Mouse (Mus musculus) T-helper 2 cell (primary cell): ENCODE results near the gene Ano9.

Experiments used
- in situ Hi-C: fragments of 300-600 bp; cut with MboI, MseI; formaldehyde crosslinking; loops from one replicate; pipeline ENCODE4 v1.15.1; 2025; ENCODE audit warnings: high pct_unique_total_duplicates

The Ano9 gene

DNA sequence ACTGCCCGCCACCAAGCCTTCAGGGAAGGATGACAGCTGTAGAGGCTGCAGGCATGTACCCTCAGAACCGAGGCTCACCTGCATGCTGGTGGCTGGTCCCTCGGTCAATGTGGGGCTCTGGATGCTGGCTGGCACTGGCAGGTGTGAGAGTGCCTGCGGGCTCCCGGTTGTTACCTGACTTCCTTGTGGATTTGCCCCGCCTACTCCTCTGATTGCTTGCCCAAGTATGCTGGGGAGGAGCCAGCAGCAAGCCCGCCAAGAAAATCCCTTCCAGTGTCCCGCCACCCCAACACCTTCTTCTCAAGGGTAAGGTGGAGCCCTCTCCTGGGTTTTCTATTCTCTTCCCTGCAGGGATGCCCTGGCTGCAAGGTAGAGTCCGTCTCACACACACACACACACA, at the start of gene Ano9:
TSS of gene Ano9 (minus strand) at position 171 of the 400 bp plus-strand sequence.
- in situ Hi-C loops: no loop called here

DNA sequence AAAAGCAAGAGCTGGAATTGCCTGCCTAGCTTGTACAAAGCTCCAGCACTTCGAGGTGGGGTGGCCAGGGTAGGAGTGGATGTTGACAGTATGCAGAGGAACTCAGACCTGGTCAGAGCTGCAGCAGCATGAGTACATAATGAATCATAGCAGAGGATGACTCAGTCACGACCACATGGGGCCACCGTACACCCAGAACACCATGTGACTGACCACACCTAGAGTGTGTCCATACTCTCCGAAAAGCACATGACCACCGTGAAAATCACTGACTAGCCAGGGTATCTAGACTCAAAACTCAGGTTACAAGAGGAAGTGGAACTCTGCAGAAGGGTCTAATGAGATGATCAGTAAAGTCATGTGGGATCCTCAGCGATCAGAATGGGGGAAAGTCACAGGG, 47.2 kb upstream of the Ano9 start:
- in situ Hi-C loops: loop anchor here (5.0 kb wide), 1 partner anchor 73 kb away; no protein-coding TSS in a partner anchor

DNA sequence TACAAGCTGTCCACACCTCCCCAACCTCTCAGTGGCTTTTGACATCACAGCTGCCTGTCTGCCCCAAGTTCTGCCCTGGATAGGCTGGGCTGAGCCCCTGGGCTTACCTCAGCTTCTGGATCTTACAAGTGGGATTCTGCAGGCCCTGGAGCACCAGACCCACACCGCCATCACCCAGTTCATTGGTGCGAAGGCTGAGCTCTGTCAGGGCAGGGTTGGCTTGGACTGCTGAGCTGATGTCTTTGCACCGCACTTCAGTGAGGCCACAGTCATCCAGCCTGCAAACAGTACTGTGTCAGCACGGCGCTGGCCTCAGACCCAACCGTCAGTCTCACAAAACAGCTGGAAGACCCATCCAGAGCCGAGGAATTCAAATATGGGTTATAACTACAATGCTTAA, 46.8 kb upstream of the Ano9 start:
- in situ Hi-C loops: no loop called here

DNA sequence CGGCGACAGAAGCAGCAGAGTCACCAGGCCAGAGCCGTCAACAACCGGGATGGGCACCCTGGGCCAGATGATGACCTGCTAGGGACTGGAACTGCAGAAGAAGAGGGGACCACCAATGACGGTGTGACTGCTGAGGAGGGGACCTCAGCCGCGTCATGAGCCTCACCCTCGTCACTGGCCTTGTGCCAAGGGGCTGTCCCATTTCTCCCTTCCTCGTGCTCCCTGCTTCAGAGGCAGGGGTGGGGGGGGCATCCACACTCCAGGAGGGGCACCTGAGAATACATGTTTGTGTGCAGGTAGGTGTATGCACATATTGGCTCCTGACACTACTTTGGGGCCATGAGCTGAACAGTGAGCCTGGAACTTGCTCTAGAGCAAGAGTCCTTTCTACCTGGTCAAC, 37.8 kb upstream of the Ano9 start:
- in situ Hi-C loops: no loop called here

DNA sequence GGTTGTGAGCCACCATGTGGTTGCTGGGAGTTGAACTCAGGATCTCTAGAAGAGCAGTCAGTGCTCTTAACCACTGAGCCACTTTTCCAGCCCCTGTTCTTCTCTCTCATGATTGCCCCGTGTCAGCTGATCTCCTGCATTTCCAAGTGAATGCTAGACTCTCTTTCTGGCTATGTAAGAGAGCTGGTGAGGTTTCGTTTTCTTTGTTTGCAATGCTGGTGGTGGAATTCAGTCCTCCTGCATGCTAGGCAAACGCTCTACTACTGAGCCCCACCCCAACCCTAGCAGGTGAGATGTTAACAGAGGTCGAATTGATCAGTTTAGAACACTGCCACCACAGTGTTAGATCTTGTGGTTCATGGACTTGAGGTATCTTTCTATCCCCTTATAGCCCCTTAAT, 31.0 kb upstream of the Ano9 start:
- in situ Hi-C loops: no loop called here

DNA sequence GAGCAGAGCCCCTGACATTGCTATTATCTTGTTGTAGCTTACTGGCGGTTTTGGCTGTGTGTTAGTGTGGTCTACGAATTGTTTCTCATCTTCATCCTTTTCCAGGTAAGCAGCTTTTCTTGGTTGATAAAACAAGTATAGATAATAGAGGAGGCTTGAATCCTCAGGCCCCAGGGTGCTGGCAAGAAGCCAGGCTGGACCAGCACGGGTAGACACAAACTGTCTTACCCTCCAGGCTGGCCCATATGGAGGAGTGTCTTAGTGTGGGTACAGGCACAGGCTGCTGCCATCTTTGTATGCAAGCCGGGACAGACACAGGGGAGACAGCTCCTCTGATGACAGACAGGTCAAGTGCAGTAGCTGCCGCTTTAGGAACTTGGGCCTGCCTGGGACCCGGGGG, 29.4 kb upstream of the Ano9 start:
- in situ Hi-C loops: no loop called here

DNA sequence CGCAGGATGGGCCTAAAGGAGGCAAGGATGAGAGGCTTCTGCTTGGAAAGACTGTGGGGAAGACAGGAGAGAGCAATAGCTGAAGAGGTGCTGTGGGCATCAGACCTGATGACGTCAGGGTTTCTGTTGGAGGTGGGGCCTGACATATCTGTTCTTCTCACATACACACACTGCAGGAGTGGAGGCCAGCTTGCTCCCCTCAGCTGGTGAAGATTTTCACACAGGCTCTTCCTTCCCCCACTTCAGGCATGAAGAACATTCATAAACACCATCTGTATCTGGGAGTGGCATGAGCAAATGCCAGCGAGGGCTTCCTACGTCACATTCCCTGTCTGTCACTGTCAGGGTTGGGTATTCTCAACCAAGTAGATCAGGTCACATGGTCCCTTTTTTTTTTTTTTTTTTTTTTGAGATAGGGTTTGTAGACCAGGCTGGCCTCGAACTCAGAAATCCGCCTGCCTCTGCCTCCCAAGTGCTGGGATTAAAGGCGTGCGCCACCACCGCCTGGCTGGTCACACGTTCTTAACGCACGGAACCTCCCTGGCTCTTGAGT, 28.5 kb upstream of the Ano9 start:
- in situ Hi-C loops: no loop called here

DNA sequence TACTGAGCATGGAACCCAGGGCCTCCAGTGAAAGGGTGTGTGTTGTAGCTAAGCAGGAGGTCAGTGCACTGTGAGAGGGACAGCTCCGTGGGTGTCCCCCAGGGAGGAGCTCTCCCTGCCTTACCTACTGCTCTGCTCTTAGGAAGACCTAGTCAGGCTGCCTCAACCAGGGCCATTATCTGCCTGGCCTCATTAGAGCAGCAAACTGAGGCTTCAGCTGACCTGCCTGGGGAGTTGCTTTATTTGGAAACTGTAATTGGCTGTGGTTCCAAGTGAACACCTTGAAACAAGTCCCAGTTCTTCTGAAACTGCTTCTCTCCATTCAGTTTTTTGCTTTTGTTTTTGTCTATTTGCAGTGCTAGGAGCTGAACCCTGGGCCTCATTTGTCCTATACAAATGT, 27.8 kb upstream of the Ano9 start:
- in situ Hi-C loops: no loop called here

DNA sequence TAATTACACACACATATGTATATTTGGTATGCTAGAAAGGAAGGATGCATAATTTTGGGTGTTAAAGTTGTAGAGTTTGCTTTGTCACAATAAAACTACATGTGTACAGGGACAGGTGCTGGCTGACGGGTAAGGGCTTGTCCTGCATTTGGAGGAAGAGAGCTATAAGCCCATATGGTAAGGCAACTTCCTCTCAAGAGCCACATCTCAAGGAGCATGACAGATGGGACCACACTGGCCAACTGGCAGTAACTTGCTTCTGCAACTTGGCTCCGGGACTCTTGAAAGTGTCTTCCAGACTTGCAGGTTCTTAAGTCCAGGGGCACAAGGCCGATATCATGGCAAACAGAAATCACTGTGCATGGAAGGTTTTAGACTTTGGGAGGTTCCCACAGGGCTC, 27.0 kb upstream of the Ano9 start:
- in situ Hi-C loops: no loop called here

DNA sequence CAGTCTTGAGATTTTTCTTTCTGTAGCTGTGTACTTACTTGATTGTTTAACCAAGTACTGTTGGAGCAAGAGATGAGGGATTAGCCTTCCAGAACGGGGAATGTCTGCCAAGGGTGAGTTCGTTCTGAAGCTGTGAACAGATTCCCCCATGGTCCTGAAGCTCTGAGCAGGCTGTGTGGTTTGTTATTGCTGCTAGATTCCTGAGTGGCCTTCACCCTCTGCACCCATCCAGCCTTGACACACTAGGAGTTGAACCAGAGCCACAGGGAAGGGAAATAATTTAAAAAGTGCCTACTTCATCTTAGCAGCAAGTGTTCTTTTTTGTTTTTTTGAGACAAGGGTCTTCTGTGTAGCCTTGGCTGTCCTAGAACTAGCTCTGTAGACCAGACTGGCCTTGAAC, 26.3 kb upstream of the Ano9 start:
- in situ Hi-C loops: no loop called here

DNA sequence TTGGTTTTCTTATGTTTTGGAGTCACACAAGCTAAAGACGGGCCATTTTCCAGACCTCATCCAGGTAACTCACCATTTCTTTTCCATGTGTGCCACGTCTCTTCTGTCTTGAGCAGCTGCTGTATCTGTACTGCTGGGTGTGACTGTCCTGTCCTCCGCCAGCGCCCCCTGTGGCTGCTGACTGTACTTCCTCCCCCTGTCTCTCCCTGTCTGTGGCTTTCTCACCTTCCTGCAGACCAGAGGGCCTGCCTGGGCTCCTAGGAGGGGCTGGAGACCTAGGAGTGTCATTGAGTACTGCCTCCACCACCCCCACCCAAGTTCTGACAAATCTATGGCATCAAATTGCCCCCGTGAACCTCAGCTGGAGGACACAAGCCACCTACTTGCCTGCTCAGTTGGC, 25.5 kb upstream of the Ano9 start:
- in situ Hi-C loops: no loop called here

DNA sequence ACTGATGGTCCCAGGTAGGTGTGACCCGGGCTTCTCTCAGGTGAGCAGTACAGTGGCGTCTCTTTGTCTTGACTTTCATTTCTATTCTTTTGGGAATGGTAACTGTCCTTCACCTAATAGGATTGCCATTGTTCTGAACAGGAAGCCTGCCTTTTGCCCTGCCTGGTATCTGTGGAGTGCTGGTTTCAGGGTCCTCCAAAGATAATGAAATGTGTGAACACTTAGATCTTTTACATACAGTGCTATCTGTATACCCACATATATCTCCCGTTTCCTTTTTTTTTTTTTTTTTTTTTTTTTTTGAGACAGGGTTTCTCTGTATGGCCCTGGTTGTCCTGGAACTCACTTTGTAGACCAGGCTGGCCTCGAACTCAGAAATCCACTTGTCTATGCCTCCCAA, 23.7 kb upstream of the Ano9 start:
- in situ Hi-C loops: no loop called here

DNA sequence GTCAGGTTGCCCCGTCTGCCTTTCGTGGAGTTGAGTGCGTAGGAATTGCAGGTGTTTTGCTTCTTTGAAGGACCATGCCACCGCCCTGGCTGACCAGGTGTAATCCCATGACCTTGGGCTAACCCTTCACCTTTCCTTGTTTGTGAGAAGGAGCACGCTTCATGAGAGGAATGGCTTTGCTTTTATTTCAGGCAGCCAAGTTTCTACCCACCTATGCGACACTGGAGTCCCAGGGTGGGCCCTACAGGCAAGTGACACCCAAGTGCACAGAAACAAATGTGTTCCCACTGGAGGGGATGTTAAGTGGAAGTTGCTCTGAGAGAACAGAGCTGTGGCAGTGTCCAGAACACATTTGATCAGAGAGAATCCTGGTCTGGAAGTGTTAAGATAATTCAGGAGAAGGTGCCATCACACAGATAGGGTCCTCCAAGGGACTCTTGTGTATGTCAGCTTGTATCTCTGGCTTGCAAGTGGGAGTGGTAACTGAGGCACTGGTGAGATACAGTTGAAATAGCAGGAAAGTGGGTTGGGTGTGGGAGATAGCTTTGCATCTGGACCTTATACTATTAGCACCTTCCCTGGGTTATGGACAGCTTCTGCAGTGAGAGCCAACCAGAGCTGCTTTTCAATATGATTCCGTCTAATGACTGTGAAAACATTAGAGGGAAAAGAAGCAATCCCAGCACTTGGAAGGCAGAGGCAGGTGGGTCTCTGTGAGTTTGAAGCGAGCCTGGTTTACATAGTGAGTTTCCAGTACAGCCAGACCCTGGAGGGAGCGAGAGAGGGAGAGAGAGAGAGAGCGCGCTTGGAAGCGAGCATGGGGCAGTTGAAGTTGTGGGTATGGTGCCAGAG, 14.5 kb upstream of the Ano9 start:
- in situ Hi-C loops: loop anchor here (5.0 kb wide), 1 partner anchor 40 kb away; no protein-coding TSS in a partner anchor

DNA sequence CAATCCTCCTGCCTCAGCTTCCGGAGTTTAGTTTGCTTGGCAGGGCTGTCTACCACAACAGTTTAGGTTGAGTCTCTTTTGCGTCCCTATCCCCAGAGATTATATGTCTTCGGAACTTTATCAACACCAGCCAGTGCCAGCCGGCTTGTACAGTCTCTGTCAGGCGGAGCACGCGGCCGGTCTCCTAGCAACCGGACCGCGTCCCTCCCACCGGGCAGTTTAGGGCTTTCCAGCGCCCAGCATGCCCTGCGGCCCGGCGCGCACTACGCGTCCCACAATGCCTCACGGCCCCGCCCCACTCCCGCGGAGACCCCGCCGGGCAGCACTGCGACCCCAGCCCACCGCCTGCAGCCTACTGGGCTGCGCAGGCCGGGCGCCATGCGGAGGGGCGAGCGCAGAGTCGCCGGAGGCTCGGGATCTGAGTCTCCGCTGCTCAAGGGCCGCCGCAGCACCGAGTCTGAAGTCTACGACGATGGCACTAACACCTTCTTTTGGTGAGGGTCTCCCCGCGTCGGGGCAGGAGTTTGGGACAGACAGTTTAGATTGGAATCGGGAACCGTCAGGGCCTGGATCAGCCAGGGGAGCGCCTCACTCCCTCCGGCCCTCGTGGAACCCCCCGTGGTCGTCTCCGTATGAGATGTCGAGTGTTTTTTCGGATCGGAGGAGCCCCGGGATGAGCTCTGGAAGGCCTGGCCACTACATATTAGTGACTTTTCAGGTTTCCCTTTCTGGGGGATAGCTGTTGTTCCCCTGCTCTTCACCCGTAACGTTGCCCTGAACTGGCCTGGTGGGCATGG, 13.6 kb upstream of the Ano9 start:
- in situ Hi-C loops: loop anchor here (5.0 kb wide), 1 partner anchor 39 kb away; no protein-coding TSS in a partner anchor

DNA sequence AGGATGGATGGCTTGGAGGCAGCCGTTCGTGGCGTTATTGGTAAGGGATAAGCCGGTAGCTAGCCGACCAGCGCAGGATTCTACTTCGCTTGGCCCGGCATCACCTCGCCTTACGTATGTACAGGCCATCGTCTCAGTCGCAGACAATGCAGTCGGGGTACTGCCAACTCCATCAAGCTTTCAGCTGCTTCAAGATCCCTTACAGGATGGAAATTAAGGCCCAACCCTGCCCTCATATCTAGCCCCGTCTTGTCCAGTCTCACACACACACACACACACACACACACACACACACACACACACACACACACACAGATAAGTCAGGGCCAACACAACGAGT, 5.9 kb upstream of the Ano9 start:
- in situ Hi-C loops: no loop called here

DNA sequence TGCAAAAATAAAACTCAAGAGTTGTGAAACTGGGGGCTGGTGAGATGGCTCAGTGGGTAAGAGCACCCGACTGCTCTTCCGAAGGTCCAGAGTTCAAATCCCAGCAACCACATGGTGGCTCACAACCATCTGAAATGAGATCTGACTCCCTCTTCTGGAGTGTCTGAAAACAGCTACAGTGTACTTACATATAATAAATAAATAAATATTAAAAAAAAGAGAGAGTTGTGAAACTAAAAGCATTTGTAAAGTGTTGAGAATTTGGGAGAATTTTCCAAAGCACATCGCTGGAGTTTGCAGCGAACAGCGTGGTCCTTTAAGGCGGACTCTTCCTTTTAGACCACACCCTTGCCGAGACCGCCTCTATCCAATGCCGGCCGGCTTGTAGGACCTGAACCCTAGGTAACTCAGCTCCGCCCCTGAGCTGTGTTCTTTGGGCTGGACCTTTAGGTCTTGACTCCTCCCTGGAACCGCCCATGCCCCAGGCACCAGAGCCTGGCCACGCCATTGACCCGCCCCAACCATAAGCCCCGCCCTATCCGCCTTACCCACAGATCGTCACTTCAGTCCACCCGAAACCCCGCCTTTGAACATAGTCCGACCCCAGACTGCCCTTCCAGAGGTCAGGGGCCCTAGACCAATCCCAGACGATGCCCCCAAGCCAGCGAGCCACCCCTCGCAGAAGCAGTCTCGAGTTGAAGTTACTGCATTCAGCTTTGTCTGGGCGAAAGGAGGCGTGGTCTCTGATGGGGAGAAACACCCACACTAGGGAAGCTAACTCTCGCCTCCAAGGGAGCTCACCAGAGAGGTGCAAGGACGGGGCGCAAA, 5.3 kb upstream of the Ano9 start:
- in situ Hi-C loops: no loop called here

DNA sequence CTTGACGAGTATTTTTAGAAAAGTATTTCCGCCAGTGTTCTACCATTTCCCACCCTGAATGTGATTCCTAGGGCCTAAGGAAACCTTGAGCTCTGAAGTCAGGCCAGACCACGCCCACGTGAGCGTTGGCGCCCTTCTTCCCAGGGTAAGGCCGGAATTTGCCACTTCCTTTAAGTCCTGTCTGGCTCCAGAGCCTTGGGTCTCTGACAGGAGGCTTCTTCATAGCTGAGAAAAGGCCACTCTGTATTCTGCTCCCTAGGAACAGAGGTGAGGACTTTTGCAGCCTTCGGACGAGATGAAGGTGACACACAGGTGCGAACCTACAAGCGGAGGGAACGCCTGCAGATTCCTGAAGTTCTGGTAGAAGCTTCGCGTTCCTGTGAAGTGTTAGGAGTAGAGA, 4.6 kb upstream of the Ano9 start, which contains the start of gene Ptdss2:
TSS of gene Ptdss2 (plus strand) at position 138 of the 400 bp plus-strand sequence.
- in situ Hi-C loops: no loop called here

DNA sequence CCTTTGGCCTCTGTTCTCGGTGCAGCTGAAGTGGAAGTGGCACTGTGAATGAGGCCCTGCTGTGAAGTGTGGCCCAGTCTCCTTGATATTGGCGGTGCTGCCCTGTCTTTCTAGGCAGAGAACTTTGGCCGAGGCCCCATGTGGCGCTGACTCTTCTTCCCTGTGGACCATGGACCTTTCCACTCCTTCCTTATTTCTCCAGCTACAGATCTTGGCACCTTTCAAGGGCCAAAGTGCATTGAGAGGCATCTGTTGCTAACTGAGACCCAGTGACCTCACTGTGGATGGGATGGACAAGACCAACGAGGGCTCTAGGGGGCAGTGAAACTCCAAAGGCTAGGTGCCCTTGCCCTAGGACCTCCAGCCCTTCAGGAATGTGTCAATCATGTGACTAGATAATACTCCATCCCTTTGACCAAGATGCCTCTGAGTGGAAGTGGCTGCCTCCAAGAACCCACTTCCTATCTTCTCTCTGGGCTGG, 3.5 kb upstream of the Ano9 start:
- in situ Hi-C loops: no loop called here

DNA sequence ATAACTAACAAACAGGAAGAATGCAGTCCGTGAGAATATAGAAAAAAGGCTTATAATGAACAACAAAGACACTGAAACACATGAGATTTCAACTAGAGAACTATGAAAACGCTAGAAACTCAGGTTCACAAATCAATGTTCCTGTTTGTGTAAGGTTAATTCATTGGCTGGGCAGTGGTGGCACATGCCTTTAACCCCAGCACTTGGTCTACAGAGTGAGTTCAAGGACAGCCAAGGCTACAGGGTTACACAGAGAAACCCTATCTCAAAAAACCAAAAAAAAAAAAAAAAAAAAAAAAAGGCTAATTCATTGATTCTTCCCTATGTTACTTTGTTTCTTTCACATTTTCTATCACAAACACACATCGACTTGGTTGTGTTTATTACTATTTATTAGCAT, 3.0 kb upstream of the Ano9 start:
- in situ Hi-C loops: no loop called here

DNA sequence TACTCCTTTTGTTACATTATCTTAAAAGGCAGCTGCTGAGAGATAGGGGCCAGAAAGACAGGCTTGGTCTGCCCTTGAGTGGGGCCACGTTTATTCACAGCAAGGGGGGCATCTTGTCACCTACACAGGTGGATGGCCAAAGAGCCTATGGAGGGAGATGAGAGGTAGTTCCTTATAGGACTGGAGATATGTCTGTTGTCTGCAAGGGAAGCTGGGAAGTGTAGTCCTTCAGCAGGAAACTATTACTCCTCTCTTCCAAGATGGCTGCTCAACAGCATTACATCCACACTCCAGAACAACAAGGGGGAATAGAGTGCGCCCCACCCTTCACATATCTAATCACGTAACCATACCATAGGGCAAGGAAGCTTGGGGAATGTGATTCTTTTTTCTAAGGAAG, 1.9 kb upstream of the Ano9 start:
- in situ Hi-C loops: no loop called here

DNA sequence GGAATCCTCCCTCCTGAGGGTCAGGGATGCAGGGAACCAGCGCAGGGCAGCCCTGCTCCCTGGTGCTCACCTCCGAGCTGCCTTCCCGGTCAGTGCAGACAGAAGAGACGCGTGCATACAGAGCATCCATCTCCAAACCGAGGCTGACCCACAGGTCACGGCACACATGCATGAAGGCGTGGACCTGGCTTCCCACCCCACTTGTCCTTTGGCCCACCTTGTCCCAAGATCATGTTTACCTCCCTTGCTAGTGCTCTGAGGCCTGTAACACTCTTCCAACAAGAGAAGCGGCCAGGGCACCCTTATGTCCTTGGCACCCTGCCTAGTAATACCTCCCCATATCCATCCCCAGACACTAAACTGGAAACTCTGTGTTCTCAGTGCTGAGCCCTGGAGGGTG, 1.7 kb downstream of the Ano9 start:
- in situ Hi-C loops: no loop called here

DNA sequence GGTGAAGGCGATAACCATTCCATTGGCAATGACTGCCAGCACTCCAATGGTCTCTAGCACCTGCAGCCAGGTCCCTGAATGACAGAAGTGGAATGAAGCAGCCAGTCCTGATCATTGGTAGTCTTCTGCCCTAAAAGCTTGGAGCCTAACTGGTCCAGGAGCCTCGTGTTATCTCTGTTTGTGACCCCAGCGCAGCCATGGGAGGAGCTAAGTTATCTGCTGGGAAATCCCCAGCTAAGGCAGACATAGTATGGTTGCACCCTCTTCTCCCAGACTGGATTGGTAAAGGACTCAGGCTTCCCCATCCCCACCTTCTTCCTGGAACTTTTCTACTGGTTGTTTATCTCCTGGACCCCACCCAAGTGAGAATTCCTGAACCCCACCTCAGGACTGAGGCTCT, 14.4 kb downstream of the Ano9 start:
- in situ Hi-C loops: no loop called here
